Mouse (Mus musculus) intestine, embryonic 16.5 days (tissue): ENCODE measurements at regions not wholly inside any gene's neighbourhood (a gene's known extent, or its start where the extent isn't known, plus 50 kb on each side); places are given as distances from the start of the nearest gene placed in this dataset.
"Not testable (repeated sequence)": the region's sequence is repeated elsewhere in the genome, so short reads cannot be mapped to it uniquely, and the experiment has no call there.

Source experiments
- ATAC-seq: fragments of 200-750 bp; cut with Nextera tagmentation; 2 replicates; pipeline ENCODE4 v1.8.0; 2017; ENCODE audit warnings: moderate TSS enrichment, moderate library complexity
- H3K27ac ChIP-seq: fragments of 300-500 bp; sonication (generic); 2 replicates; pipeline ENCODE4 v1.5.1; 2014; ENCODE audit warnings: mild to moderate bottlenecking, low read length
- H3K27me3 ChIP-seq: fragments of 300-500 bp; sonication (generic); replicated peaks from 2 replicates; pipeline ENCODE4 v1.6.1; 2014; ENCODE audit warnings: low read length, control low read depth, mixed read lengths; ENCODE audit not compliant: control insufficient read depth, insufficient read depth
- H3K36me3 ChIP-seq: fragments of 300-500 bp; sonication (generic); 2 replicates; pipeline ENCODE4 v1.6.1; 2014; ENCODE audit warnings: low read length, control low read depth; ENCODE audit not compliant: control insufficient read depth, insufficient read depth
- H3K4me1 ChIP-seq: fragments of 300-500 bp; sonication (generic); 2 replicates; pipeline ENCODE4 v1.6.1; 2014; ENCODE audit warnings: low read length, control low read depth, mixed read lengths; ENCODE audit not compliant: control insufficient read depth, insufficient read depth
- H3K4me2 ChIP-seq: fragments of 300-500 bp; sonication (generic); 2 replicates; pipeline ENCODE4 v1.6.1; 2014; ENCODE audit warnings: low read depth, low read length, control low read depth
- H3K4me3 ChIP-seq: fragments of 300-500 bp; sonication (generic); 2 replicates; pipeline ENCODE4 v1.5.1; 2014; ENCODE audit warnings: mild to moderate bottlenecking, low read length
- H3K9ac ChIP-seq: fragments of 300-500 bp; sonication (generic); 2 replicates; pipeline ENCODE4 v1.6.1; 2014; ENCODE audit warnings: low read depth, low read length
- H3K9me3 ChIP-seq: fragments of 300-500 bp; sonication (generic); 2 replicates; pipeline ENCODE4 v1.6.1; 2016; ENCODE audit warnings: low read length, control low read depth; ENCODE audit not compliant: control insufficient read depth
- WGBS: fragments of 180-500 bp; shearing (Covaris S2); extraction: QIAGEN DNeasy Blood & Tissue Kit; methylation state at CpG from one replicate; pipeline ENCODE4 v1.1.7; 2014; 5-methylcytosine and 5-hydroxymethylcytosine counted together

DNA sequence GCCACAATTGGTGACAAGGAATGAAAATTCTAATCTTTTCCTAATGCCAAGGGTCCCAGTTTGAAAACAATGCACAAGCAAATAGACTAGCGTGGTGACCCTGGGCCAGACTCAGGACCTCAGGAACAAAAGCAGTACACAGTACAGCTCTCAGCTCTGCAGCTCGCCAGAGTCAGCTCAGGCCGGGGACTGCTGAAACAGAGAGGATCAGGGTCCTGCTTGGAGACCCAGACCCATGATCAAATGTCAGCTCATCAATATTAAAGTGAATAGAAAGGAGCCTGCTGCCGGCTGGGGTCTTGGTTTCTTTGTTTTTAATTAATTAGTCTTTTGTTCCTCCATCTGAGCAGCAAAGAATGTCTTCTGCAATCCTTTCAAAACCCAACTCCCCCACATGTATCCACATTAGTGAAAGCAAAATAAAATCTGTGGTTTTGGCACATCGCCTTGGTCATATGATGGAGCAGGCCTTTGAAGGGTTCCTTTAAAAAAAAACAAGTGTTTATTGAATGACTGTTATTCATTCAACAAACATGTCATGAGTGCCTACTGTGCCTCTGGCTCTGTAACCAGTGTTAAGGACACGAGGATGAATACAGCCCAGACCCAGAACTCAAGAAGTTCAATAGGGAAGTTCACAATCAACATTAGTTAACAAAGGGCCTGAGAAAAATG is 154.4 kb downstream of the Nuak1 start:
- 65% methylated on average over 6 of the region's 6 CpGs for WGBS
- Histone ChIP-seq H3K4me1 (no peaks in the 10 kb centered on the region), H3K9ac (no peak overlapping the region), H3K36me3 (no peaks in the 10 kb centered on the region), H3K27ac (no peak overlapping the region), H3K4me2 (no peak overlapping the region), H3K27me3 (no peaks in the 10 kb centered on the region), H3K4me3 (no peak overlapping the region), H3K9me3 (no peaks in the 10 kb centered on the region)
- ATAC-seq = no peak

DNA sequence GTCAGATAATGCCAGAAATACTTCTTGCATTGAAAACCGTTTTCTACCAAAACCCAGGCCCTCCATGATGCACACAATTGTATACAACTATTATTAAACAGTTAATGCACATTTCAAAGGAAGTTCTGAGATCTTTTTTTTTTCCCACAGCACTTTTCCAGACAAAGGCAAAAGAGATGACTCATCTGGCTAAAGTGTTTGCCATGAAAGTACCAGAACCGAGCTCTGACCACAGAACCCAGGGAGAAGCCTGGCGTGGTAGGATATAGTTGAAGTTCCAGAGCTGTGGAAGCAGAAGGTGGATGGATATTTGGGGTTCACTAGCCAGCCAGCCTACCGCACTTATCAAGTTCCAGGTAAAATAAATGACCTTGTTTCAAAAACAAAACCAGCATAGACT is 146.0 kb downstream of the Nuak1 start:
- no peak overlapping the region for H3K9ac ChIP-seq
- no peak overlapping the region for H3K27ac ChIP-seq
- no peak for ATAC-seq
- H3K4me2 ChIP-seq = no peak overlapping the region
- no peaks in the 10 kb centered on the region for H3K36me3 ChIP-seq
- no peak overlapping the region for H3K4me3 ChIP-seq
- no peaks in the 10 kb centered on the region for H3K9me3 ChIP-seq
- WGBS = 83% methylated on average over 4 of the region's 4 CpGs
- no peaks in the 10 kb centered on the region for H3K27me3 ChIP-seq
- no peaks in the 10 kb centered on the region for H3K4me1 ChIP-seq

DNA sequence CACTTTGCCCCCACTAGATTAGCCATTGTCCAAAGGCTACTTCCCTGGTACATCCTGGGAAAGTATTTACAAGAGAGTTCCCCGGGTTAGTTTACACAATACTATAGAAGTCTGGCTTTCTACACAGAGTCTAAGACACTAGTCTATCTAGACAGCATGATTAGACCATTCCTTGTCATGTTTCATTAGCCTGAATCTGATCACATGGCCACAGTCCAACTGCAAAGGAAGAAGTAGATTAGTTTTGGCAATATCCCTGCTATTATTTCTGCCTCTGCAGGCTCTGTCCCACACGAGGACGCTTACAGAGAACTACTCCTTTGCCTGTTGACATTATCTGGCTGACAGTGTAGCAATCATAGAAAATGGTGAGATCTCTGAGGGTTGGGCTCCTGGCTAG is 144.2 kb downstream of the Nuak1 start:
- WGBS = 69% methylated on average over 3 of the region's 3 CpGs
- no peak for ATAC-seq
- Histone ChIP-seq H3K9ac (no peak overlapping the region), H3K9me3 (no peaks in the 10 kb centered on the region), H3K4me3 (no peak overlapping the region), H3K27me3 (no peaks in the 10 kb centered on the region), H3K4me2 (no peak overlapping the region), H3K36me3 (no peaks in the 10 kb centered on the region), H3K4me1 (no peaks in the 10 kb centered on the region), H3K27ac (no peak overlapping the region)

DNA sequence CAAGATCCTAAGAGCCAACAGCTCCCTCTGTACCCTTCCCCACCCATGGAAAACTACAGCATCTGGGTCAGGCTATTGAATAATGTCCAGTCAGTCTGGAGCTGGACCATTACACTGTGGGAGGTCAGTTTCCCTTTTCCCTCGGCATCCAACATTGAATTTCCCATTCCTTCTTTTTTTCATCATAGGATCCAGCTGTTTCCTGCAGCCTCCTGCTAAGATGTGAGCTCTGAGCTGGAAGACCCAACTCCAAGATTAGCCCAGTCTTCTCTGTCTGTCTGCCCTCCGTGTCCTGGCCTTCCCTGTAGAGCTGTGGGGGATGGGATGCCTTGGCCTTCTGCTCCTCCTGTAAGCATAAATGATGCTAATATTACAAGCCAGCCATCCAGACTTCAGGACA is 138.8 kb downstream of the Nuak1 start:
- Histone ChIP-seq H3K36me3 (no peaks in the 10 kb centered on the region), H3K9me3 (no peaks in the 10 kb centered on the region), H3K27me3 (no peaks in the 10 kb centered on the region), H3K4me2 (no peak overlapping the region), H3K27ac (no peak overlapping the region), H3K4me3 (no peak overlapping the region), H3K9ac (no peak overlapping the region), H3K4me1 (no peaks in the 10 kb centered on the region)
- ATAC-seq = no peak
- 69% methylated on average over 2 of the region's 2 CpGs for WGBS

DNA sequence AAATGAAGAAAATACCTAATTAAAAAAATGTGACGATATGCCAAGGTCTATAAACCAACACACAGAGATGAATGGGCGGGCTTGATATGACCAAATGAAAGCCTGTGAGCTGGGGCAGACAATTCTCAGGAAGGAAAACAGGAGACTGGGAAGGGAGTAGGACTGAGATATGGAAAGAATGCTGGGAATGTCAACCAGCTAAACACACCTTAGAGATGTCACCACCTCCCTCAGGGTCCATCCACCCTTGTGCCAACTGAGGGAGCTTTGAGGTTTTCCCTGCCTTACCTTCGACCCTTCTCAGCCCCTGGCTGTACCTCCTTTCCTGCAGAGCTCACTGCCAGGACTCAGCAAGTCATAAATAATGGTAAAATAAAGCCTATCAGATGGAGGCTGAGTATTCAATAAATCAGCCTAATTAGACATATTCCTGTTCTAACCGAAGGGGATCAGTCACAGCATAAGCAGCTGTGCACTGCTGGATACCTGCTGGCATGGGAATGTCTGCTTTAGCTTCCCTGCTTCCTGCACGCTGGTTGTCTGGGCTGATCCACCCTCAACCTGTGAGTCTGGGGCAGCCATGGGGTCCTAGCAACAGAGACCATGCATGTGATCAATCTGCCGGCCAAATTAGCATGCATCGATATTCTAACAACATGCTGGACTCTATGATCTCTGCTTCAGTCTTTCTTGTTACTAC is 137.4 kb downstream of the Nuak1 start:
- WGBS = 49% methylated on average over 7 of the region's 7 CpGs
- Histone ChIP-seq H3K4me1 (no peaks in the 10 kb centered on the region), H3K4me2 (no peak overlapping the region), H3K27ac (no peak overlapping the region), H3K36me3 (no peaks in the 10 kb centered on the region), H3K4me3 (no peak overlapping the region), H3K9me3 (no peaks in the 10 kb centered on the region), H3K9ac (no peak overlapping the region), H3K27me3 (no peaks in the 10 kb centered on the region)
- no peak for ATAC-seq

DNA sequence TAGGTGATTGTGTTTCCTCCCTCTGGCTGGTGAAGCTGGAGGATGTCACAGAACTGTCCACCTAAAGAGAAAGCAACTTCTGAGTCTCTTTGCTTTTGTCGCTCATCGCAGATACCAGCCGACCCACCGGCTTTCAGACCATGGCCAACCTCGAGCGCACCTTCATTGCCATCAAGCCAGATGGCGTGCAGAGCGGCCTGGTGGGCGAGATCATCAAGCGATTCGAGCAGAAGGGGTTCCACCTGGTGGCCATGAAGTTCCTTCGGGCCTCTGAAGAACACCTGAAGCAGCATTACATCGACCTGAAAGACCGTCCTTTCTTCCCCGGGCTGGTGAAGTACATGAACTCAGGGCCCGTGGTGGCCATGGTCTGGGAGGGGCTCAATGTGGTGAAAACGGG is 131.7 kb downstream of the Nuak1 start:
- H3K4me3 ChIP-seq, H3K36me3 ChIP-seq, H3K4me2 ChIP-seq, H3K27ac ChIP-seq, H3K4me1 ChIP-seq, H3K9me3 ChIP-seq, H3K9ac ChIP-seq, ATAC-seq, H3K27me3 ChIP-seq: not testable (repeated sequence)
- WGBS = 85% methylated on average over 17 of the region's 17 CpGs

DNA sequence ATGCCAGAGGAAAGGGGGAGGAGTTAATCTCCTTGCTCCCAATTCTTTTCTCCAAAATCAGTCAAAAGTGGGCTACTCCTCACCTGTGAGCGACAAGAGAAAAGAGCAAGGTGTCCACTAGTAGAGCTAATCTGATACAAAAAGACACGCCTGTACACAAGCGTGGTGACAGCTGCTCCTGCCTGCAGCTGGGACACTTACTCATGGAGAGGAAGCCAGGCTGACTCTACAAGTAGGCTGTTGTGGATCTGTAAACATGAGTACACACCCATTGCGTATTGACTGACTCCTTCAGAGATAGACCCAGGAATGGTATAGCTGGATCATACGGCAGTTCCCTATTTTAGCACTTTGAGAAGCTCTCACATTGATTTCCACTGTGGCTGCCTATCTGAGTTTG is 129.7 kb downstream of the Nuak1 start:
- Histone ChIP-seq H3K4me2 (no peak overlapping the region), H3K4me1 (0 out of 2 replicates have a peak, but pooled peaks cover 3% of the 10 kb centered on the region), H3K27me3 (no peaks in the 10 kb centered on the region), H3K36me3 (no peaks in the 10 kb centered on the region), H3K4me3 (no peak overlapping the region), H3K27ac (no peak overlapping the region), H3K9me3 (no peaks in the 10 kb centered on the region), H3K9ac (no peak overlapping the region)
- WGBS = 84% methylated on average over 5 of the region's 5 CpGs
- ATAC-seq = no peak

DNA sequence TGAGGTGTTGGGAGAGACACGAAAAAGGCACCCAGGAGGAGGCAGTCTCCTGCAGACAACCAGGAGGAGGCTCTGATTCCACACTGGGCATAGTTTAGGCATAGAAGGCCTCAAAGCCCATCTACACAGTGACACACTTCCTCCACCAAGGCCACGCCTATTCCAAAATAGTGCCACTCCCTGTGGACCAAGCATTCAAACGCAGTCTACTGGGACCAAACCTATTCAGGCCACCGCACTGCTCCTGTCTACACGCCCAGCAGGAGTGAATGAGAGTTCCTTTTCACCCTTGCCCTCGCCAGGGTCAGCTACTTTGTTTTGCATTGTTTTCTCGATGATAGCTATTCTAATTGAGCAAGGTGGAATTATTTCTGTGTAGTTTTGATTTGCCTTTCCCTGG is 127.7 kb downstream of the Nuak1 start:
- Histone ChIP-seq H3K27me3 (no peaks in the 10 kb centered on the region), H3K4me3 (no peak overlapping the region), H3K9ac (no peak overlapping the region), H3K27ac (no peak overlapping the region), H3K4me1 (0 out of 2 replicates have a peak, but pooled peaks cover 3% of the 10 kb centered on the region), H3K9me3 (no peaks in the 10 kb centered on the region), H3K36me3 (no peaks in the 10 kb centered on the region), H3K4me2 (no peak overlapping the region)
- ATAC-seq = no peak
- 74% methylated on average over 7 of the region's 7 CpGs for WGBS

DNA sequence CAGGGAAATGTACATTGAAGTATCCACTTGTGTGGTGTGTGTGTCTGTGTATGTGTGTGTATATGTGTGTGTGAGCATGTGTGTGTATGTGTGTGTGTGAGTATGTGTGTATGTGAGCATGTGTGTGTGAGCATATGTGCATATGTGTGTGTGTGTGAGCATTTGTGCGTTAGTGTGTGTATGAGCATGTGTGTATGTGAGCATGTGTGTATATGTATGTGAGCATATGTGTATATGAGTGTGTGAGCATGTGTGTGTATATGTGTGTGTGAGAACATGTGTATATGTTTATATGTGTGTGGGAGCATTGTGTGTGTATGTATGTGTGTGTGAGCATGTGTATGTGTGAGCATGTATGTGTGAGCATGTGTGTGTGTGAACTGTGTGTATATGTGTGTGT is 123.5 kb downstream of the Nuak1 start:
- Histone ChIP-seq H3K9ac (no peak overlapping the region), H3K4me1 (0 out of 2 replicates have a peak, but pooled peaks cover 3% of the 10 kb centered on the region), H3K4me3 (no peak overlapping the region), H3K36me3 (no peaks in the 10 kb centered on the region), H3K27ac (no peak overlapping the region), H3K27me3 (no peaks in the 10 kb centered on the region), H3K9me3 (no peaks in the 10 kb centered on the region), H3K4me2 (no peak overlapping the region)
- ATAC-seq = no peak
- WGBS = 96% methylated on average over 1 of the region's 1 CpGs
